Mouse (Mus musculus) megakaryocyte, adult 5-6 weeks (primary cell): ENCODE data around the gene Uty. TPM values are rescaled to one million over a fixed set of nuclear protein-coding genes. Genes with fewer than 3 reads are reported as not detected.

Source experiments
- ATAC-seq: 2 replicates; pipeline ENCODE4 v1.8.0; 2016; ENCODE audit warnings: mild to moderate bottlenecking, inconsistent platforms; ENCODE audit not compliant: poor library complexity, severe bottlenecking
- total RNA-seq, 2 experiments: library from RNA; stranded (forward) in 1 of 2; stranded (reverse) in 1 of 2; fragments of 153-499, 151-499 nt in 1 of 2; fragments of 221-1000, 200-1000 nt in 1 of 2; gene quantifications; 2 replicates each; pipeline versions ENCODE4 v1.2.3 to v1.2.4; 2015 to 2017

Gene Uty
- 13.3 and 20.3 TPM in 2 replicates for total RNA-seq (2015)
- 18.4 and 21.5 TPM in 2 replicates for total RNA-seq (2017)

DNA sequence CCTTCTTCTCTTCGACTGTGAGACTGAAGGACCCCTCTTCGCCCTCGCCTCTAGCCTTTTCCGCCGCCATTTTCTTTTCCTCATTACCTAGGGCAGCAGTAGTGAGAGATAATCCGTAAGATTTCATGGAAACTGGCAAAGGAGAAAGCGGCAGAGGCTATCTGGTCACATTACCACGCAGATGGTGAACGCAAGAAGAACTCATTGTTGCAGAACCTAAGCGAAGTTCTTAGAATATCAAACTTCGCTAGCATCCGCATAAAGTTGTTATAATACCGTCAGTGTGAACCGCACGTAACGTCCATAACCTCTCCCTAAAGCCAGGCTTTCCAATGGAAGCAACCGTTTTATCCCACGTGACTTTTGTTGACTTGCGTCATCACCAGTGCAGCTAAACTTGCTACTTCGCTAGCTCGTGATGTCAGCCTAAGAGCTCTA, at the start of gene Uty:
TSS of gene Uty (minus strand) at position 334 of the 438 bp plus-strand sequence.
- peak; percentile 96 for ATAC-seq

DNA sequence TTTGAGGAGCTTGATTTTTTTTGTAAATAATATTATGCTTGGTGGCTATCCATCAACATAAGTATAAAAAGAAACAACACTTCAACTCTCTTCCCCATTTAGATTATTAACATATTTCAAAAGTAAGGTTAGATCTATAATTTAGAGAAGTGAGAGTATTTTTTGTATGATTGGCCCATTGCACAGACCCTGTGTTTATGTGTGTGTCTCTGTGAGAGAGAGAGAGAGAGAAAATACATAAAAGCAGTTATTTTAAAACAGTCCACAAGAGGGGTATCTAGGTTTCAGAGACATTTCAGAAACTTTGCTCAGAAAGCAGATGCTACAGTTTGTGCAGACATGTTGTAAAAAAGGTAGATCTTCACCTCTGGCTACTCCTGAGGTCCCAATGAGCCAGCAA, 48.1 kb upstream of the Uty start:
- peak; percentile 92 for ATAC-seq

DNA sequence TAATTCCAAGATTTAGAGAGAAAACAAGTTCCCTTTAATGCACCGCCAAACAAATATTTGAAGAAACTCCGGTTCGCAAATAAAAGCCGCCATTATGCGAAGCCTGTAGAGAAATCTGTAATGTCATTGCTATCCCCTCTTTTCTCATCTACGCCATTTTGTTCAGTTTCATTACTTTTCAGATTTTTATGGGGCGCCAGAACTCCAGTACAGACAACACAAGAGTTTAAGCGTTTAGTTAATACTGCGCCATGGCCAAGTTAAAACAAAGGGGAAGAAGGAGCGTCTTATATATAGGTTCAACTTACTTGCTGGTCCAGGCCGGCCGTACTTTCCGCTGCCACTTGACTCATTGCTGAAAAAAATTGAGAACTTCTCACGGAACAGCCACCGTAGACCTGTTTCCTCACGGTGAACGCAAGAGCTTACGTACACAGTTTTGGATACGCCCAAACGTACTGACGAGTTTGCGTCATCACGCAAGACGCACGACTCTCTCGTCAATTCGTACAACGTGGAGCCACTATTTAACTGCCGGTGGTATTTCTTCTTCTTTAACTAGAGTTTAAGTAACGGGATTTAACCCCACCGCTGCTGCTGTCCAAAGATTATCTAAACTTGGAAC, 40.7 kb upstream of the Uty start, which contains the start of gene Ddx3y:
TSS of gene Ddx3y (minus strand) at position 459 of the 625 bp plus-strand sequence.
- ATAC-seq = peak; percentile 98

DNA sequence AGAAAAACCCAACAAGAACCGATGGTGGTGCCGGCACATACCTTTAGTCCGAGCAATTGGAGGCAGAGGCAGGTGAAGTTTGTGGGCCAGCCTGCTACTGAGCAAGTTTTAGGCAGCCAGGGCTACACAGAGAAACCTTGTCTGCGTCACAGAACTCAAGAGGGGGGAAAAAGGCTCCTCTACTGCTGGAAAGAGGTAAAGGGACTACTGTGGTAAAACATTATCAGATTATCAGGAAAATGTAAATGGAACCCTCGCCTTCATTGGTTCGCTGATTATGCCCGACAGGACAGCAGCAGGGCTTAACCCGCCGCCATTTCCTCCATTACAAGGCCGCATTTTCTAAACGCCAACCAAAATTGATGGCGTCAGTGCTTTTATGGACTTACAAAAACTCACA, 40.2 kb upstream of the Uty start:
- peak; percentile 62 for ATAC-seq

DNA sequence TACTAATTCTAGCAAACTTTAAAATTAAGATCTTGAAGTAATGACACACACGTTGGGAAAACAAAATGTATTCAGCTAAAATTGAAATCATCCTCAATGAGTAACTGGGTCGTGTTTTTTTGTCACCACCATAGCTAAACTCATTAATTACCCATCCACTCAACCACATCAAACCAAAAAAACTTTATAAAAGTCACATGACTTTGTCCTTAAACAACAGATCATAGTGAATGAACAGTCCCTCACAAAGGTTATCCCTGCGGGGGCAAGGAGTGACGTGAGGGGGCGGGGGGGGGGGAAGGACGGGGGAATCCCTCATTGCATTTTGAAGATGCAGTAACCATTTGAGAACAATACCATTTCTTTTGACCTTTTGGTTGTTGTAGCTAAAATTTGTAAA, 558 bp upstream of the Uty start:
- no peak for ATAC-seq

DNA sequence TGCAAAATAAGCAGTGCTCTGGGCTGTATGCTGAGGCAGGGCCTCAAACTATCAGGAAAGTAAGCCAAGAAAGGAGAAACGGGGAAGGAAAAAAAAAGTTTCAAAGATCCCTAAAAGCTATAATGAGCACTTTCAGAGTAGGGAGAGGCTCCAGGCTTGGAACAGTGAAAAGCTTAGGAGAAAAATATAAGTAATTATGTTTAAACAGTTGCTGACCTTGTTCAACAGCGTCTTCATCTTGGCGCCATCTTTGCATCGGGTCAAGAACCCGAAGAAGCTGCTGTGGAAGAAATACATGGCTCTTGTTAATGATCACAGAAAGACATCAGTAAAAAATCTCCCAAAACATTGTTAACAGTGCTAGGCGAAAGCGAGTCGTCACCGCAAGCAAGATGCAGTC, 619 bp downstream of the Uty start:
- ATAC-seq = peak; percentile 31

DNA sequence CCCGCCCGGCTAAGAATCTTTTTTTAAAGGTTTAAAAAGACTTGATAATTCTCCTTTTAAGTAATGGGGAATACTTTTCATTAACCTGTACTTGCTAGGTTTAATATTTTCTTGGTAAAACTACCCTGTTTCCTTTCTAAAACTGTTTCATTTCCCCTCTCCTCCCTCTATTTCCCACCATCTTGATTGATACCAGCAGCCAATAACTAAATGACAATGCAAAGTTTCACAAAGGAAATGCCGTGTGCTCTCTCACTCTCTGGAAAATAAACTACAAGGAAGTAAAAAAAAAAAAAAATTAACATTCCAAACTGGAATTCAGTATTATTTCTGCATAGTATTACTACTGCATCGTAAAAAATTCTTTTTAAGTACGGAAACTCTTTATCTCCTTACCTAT, 1.1 kb downstream of the Uty start:
- ATAC-seq = no peak

DNA sequence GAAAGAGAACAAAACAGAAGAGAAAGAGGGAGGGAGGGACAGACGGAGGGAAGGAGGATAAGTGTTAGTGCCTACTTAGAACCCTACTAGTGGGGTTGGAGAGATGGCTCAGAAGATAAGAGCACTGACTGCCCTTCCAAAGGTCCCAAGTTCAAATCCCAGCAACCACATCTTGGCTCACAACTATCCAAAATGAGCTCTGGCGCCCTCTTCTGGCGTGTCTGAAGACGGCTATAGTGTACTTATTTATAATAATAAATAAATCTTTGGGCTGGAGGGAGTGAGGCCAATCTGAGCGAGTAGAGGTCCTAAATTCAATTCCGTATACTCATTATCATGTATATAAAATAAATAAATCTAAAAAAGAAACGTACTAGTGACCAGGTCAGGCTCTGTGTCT, 25.6 kb downstream of the Uty start:
- no peak for ATAC-seq

DNA sequence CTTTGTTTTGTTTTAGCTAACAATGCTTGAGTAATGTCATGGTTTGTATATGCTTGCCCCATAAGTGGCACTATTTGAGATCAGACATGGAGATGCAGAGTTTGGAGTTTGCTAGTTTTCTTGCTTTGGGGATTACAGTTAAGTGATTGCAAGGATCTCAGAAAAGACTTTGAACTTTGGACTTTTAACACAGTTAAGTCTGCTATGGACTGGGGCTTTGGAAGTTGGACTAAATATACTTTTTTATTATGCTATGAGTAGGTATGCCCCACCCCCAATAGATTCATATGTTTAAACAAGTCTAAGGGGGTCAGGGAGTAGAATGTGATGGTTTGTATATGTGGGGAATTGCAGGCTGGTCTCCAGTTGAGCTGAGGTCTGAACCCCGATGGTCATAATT, 67.1 kb downstream of the Uty start:
- ATAC-seq = no peak

DNA sequence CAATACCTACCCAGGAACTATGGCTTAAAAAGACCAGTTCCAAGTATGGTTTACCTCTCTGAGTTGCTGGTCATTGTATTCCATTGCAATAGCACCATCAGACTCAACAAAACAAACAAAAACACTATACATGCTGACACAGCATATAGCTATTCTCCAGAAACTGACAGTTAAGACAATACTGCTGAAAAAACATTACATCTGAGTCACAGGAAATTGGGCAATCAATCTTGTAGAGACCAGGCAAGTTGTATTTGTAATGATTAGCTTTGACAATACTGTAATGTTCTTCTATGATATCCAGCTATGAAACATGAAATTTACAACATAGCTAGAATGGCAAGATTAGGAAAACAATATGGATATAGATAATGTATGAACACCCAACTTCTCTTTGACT, 82.5 kb downstream of the Uty start:
- peak; percentile 66 for ATAC-seq

DNA sequence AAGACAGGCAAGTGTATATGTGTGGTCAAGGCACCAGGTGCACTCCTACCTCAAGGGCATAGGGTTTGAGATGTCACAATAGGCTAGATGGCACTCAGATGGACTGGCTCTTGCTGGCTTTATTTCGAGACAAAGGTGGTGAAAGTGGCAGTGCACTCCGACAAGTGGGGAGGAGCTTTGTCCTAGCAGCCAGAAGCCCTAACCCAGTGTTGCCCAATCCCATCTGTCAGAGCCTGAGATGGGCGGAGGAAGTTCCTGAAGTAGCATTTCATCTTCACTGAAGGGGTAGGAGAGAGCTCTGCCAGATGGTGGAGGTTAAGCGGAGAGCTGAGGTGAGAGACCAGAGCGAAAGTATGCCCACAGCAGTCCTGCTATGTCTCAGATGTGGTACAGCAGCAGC, 129.4 kb downstream of the Uty start:
- ATAC-seq = peak; percentile 96

DNA sequence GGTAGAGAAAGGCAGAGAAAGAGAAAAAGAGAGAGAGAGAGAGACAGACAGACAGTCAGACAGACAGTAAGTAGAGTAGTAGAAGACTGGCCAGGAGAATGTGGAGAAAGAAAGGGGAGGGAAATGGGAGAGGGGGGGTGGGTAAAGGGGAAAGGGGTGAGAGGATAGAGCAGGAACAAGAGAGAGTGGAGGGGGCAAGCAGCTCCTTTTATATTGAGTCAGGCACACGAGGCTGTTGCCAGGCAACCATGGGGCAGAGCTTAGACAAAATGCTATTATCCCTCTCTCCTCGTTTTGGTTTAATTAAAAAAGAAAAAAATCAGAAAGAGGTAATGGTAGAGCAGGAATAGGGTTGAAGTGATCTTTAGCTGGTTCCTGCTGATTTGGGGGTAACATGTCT, 131.5 kb downstream of the Uty start:
- no peak for ATAC-seq

Other genes with a start within 250 kb of the Uty start
- 97.6 and 122 TPM in 2 replicates for gene Eif2s3y, start 235.2 kb downstream of the Uty start, total RNA-seq (2015)
- 131 and 134 TPM in 2 replicates for gene Eif2s3y, start 235.2 kb downstream of the Uty start, total RNA-seq (2017)
- 31.2 and 31.3 TPM in 2 replicates for gene Ddx3y, start 40.9 kb upstream of the Uty start, total RNA-seq (2015)
- gene Ddx3y, start 40.9 kb upstream of the Uty start, total RNA-seq (2017) = 47.1 and 54.8 TPM in 2 replicates
- not detected in 2 replicates for gene Usp9y, start 214.0 kb upstream of the Uty start, total RNA-seq (2015)
- not detected in 2 replicates for gene Usp9y, start 214.0 kb upstream of the Uty start, total RNA-seq (2017)